Mouse (Mus musculus): ENCODE measurements around the gene Cpb1.

DNA sequence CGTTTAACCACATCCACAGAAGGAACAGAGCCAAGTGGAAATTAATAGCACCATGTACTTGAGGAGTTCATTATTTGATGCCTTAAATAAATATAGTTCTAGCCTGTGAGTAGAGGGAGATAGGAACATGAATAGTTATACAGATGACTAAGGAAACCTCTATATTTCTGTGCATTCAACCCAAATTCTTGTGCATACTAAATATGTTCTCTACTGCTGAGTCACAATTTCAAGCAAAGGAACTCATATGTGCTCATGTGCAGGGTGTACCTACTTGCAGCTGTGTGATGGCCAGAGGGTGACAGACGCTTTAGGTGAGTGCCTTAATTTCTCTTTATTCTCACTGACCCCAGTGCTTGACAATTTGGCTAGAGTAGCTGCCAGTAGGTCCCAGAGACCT, 50.1 kb downstream of the Cpb1 start:
- no peak for TF ChIP-seq POLR2A (IDR thresholded peaks at IDR 0.05; ENCODE audit: low read depth, low read length)
- TF ChIP-seq CTCF (IDR thresholded peaks at IDR 0.05; ENCODE audit: extremely low read depth, insufficient read length, insufficient replicate concordance, low read depth, low read length): no peak
